Mouse (Mus musculus) thymus, postnatal 36 days (tissue): ENCODE results near the gene Krt33b.

ENCODE experiments used
- DNase-seq, 2 experiments: peaks; one replicate each; pipeline ENCODE4 v3.0.0; 2022; ENCODE audit warnings: mixed read lengths in 2 of 2

The Krt33b gene

DNA sequence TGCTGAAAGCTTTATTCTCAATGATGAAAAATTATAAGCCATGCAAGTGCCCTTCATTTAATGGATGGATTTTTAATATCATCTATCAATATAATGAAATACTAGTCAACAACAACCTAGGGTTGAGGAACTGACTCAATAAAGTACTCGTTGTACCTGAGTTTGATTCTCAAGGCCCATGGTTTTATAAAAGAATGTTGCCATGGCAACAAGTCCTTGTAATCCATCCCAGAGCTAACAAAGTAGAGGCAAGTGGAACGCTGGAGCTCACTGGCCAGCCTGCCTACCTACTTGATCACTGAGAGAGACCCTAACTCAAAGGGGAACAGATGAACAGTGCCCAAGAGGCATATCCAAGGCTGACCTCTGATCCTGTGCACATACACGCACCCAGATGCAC is 39.1 kb downstream of the Krt33b start:
- no peak for DNase-seq

DNA sequence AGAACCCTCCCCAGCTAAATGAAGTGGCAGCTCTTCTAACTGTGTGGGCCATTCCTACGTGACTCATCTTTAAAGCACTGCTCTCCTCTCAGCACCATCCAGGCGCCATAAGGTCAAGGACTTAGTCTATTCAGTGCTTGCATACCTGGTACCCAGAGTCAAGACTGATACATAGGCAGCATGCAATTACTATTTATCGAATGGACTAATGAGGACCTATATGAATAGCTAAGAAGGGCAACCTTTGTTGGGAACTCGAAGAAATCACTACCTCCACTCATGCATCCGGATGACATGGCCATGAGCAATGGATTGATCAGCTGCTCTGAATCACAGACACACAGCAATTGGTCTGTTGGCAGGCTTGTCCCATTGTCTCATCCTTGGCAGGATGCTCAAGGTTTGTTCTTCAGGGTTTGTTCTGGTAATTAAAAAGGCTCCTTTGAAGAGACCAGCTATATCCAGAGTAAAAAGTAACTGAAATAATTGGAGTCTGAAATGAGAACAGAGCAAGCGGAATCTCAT is 39.7 kb downstream of the Krt33b start:
- no peak for DNase-seq

DNA sequence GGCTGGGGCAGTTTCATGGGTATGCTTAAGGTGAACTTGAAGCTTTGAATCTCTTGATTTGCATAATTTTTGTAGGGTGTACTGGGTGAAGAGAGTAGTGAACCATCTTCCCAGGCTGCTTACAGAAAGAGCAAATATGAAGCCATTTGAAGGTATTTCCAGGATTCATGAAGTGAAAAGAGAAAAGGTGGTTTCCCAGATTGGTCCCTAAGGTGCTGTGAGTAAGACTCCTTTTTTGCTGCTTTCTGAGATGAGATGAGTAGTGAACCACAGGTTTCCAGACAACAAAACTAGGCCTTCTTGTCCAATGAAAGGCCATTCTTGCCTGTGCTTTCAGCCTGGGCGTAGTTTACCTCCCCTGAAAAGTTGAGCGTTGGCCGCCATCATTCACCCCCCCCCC is 41.1 kb downstream of the Krt33b start:
- no peak for DNase-seq

DNA sequence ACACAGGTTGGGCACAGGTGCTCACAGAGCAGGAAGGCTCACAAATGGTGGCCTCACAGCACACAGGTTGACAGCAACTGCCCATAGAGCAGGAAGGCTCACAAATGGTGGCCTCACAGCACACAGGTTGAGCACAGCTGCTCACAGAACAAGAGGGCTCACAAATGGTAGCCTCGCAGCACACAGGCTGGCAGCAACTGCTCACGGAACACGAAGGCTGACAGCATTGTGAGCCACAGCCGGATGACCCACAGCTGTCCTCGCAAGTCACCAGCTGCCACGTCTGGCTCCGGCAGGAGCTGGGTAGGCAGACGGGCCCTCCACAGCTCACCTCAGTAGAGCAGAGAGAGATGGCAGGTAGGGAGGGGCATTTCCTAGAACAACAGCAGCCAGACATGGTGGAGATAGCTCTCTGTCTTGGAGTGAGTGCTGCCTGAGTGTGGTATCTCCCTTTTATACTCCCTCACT is 43.5 kb downstream of the Krt33b start, which contains the start of gene Krtap16-1:
Krtap16-1 (minus strand) TSS at position 418 of the 468 bp plus-strand sequence.
- no peak for DNase-seq

DNA sequence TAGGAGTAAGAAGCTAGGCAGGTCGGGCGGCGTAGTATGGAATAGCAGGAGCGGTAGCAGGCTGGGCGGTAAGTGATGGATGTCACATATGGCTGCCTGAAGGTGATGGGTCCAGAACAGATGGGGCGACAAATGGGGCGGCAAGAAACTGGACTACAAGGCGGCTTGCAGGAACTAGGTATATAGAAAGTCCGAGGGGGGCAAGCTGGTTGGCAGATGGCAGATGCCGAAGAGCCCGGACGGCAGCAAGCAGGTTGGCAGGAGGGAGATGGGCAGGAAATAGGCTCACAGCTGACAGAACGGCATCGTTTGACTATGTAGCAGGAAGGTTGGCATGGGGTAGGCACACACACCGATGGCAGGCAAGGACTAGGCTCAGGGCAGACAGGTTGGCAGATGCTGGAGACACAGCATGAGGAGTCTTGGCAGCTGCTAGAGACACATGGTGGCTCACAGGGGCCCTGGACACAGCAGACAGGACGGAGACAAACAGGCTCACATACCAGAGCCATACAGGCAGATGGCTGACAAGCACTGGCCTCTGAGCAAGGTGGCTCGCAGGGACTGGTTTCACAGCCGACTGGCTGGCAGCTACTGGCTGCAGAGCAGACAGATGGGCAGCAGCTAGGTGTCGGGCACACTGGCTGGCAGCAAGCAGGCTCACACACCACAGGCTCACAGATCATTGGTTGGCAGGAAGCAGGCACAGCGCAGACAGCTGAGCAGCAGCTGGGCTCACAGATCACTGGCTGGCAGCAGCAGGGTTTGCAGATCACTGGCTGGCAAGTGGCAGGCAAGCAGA is 44.2 kb downstream of the Krt33b start:
- DNase-seq: no peak

DNA sequence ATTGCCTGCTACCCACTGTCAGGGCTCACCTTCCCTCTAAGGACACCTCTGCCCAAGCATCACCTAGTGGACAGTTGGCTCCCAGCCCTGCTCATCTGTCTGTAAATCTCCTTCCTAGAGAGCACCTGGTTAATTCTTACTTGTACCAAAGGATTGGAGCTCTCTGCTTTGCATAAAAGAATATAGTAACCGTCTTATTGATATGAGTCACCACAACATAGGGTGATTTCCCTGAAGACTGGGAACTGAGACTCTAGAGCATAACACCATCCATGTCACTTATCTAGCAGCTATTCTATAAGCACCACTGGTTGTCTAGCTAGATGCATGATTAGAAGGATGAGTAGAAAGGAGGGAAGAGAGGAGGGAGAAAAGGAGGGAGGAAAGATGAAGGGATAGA is 46.2 kb downstream of the Krt33b start:
- DNase-seq: no peak

DNA sequence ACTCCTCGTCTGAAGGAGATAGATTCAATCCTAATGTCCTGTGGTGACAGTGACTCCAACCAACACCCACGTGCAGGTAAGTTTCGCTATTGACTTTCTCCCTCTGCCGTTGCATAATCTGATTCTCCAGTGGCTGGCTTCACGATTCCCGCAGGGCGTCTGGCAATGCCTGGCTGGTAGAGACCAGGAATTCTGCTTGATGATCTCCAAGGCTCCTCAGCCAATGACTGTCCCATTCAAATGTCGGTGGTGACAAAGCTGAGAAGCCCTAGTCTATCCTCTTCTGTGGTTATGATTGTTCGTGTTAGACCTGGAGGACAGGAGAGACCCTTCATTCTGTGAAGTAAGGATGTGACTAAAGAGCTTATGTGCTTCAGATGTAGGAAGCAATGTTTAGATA is 46.9 kb downstream of the Krt33b start:
- DNase-seq: no peak

DNA sequence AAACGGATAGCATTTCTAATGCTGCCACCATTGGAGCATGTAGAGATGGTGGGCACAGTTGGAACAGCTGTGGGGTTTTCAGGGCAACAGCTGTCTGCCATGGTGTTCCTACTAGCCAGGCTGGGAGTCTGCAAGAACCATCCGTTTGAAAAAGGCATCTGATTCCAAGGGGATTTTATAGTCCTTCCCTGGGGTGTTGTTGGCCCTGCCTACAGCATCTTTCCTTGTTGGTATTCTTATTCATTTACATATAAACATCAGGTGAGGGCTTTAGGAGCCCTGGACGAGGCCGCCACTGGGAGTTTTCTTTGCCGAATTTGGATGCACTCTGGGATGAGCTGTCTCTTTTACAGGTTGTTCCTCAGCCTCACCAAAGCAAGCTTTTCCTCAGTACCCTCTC is 50.7 kb downstream of the Krt33b start, which contains the start of gene Krtap29-1:
Krtap29-1 (minus strand) TSS at position 101 of the 400 bp plus-strand sequence.
- no peak for DNase-seq
